Mouse (Mus musculus): ENCODE measurements at regions not wholly inside any gene's neighbourhood (a gene's known extent, or its start where the extent isn't known, plus 50 kb on each side); places are given as distances from the start of the nearest gene placed in this dataset.

DNA sequence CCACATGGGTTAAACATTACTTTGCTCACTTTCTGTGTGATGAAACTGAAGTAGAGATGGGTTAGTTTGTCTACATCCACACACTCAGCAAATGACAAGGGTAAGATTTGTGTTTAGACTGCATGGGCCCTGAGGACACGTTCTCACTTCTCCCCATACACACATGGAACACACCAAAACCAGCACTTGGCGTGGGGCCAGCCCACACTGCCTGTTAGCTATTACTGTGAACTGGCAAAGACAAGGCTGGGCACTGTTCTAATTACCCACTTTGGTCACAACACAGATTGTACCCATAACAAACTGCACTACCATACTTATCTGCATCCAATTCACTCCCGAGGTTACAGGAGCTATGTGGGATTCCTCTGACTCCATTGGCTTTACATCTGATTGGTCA lies 430.4 kb downstream of the Etnk1 start:
- Histone ChIP-seq H3K9me3 (ENCODE audit: control insufficient read depth, low read length) (no peaks in the 10 kb centered on the region), H3K27me3 (ENCODE audit: control insufficient read depth, insufficient read depth, low read depth, low read length) (no peaks in the 10 kb centered on the region), H3K27ac (ENCODE audit: low read length) (no peak overlapping the region), H3K9ac (ENCODE audit: low read length) (no peak overlapping the region), H3K4me2 (ENCODE audit: low read depth, low read length) (no peak overlapping the region), H3K4me1 (replicated peaks; ENCODE audit: control insufficient read depth, insufficient read depth, low read length) (no peaks in the 10 kb centered on the region), H3K36me3 (ENCODE audit: control insufficient read depth, insufficient read depth, low read length) (no peaks in the 10 kb centered on the region), H3K4me3 (ENCODE audit: low read length) (no peak overlapping the region)
- ATAC-seq (ENCODE audit: low read depth) = no peak
- WGBS = 81% methylated on average over 3 of the region's 3 CpGs

DNA sequence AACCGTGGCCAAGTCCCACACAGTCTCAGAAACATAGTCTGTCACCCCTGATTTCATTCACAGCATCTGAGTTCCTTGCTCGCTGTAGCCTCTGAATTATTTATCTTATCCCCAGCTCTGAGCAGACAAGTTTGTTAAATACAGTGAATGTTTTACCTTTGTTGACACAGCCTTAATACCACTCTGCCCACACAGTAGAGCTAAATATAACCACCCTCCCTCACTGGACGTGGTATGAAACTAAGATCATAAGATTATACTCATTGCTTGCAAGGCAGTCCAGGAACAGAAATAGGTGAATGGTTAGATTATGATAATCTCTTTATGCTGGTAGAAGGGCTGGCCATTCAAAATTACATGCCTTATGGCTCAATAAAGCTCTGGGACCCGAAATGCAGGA lies 431.9 kb downstream of the Etnk1 start:
- Histone ChIP-seq H3K4me2 (ENCODE audit: low read depth, low read length) (no peak overlapping the region), H3K4me1 (replicated peaks; ENCODE audit: control insufficient read depth, insufficient read depth, low read length) (no peaks in the 10 kb centered on the region), H3K9ac (ENCODE audit: low read length) (no peak overlapping the region), H3K9me3 (ENCODE audit: control insufficient read depth, low read length) (no peaks in the 10 kb centered on the region), H3K4me3 (ENCODE audit: low read length) (no peak overlapping the region), H3K36me3 (ENCODE audit: control insufficient read depth, insufficient read depth, low read length) (no peaks in the 10 kb centered on the region), H3K27ac (ENCODE audit: low read length) (no peak overlapping the region), H3K27me3 (ENCODE audit: control insufficient read depth, insufficient read depth, low read depth, low read length) (no peaks in the 10 kb centered on the region)
- no peak for ATAC-seq (ENCODE audit: low read depth)
- 51% methylated on average over 4 of the region's 4 CpGs for WGBS

DNA sequence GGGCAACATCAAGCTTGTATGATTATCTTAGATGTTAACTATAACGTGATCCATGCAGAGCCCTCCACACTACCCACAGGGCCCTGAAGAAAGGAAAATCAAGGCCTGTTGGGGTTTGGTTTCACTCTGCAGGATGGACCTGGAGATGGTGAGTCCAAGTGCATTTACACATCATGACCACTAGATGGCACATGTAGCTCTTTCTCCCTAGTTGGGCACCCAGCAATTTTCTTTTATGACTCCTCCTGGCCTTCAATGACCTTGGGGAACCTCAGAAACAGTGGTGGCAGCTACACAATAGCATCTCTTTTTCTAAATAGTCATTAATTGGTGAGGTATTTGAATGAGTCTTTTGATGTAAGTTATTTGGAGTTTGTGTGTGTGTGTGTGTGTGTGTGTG lies 442.1 kb downstream of the Etnk1 start:
- Histone ChIP-seq H3K4me3 (ENCODE audit: low read length) (no peak overlapping the region), H3K4me2 (ENCODE audit: low read depth, low read length) (no peak overlapping the region), H3K27ac (ENCODE audit: low read length) (no peak overlapping the region), H3K27me3 (ENCODE audit: control insufficient read depth, insufficient read depth, low read depth, low read length) (no peaks in the 10 kb centered on the region), H3K36me3 (ENCODE audit: control insufficient read depth, insufficient read depth, low read length) (no peaks in the 10 kb centered on the region), H3K9ac (ENCODE audit: low read length) (no peak overlapping the region), H3K9me3 (ENCODE audit: control insufficient read depth, low read length) (no peaks in the 10 kb centered on the region), H3K4me1 (replicated peaks; ENCODE audit: control insufficient read depth, insufficient read depth, low read length) (no peaks in the 10 kb centered on the region)
- WGBS = 79% methylated on average over 1 of the region's 1 CpGs
- no peak for ATAC-seq (ENCODE audit: low read depth)

DNA sequence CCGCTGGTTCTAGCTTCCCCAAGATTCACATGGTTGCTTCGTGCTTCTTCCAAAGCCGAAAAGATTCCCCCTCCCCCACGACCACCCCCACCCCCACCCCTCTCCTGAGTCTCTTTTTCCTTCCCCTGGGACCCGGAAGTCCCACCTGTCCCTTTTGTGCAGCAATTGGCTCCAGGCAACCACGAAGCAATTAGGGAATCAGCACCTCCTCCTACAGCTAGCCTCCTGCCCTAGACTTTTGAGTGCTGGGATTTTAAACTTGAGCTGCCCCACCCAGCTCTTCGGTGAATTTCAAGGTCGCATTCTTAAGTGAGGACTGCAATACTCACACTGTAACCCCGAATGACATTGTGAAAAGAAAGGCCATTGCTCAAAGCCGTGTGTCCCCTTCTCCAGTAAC lies 445.9 kb downstream of the Etnk1 start:
- H3K36me3 ChIP-seq (ENCODE audit: control insufficient read depth, insufficient read depth, low read length) = no peaks in the 10 kb centered on the region
- 70% methylated on average over 10 of the region's 10 CpGs for WGBS
- H3K9ac ChIP-seq (ENCODE audit: low read length) = no peak overlapping the region
- H3K27ac ChIP-seq (ENCODE audit: low read length) = no peak overlapping the region
- no peaks in the 10 kb centered on the region for H3K4me1 ChIP-seq (replicated peaks; ENCODE audit: control insufficient read depth, insufficient read depth, low read length)
- no peak for ATAC-seq (ENCODE audit: low read depth)
- H3K27me3 ChIP-seq (ENCODE audit: control insufficient read depth, insufficient read depth, low read depth, low read length) = no peaks in the 10 kb centered on the region
- no peaks in the 10 kb centered on the region for H3K9me3 ChIP-seq (ENCODE audit: control insufficient read depth, low read length)
- no peak overlapping the region for H3K4me2 ChIP-seq (ENCODE audit: low read depth, low read length)
- H3K4me3 ChIP-seq (ENCODE audit: low read length) = no peak overlapping the region

DNA sequence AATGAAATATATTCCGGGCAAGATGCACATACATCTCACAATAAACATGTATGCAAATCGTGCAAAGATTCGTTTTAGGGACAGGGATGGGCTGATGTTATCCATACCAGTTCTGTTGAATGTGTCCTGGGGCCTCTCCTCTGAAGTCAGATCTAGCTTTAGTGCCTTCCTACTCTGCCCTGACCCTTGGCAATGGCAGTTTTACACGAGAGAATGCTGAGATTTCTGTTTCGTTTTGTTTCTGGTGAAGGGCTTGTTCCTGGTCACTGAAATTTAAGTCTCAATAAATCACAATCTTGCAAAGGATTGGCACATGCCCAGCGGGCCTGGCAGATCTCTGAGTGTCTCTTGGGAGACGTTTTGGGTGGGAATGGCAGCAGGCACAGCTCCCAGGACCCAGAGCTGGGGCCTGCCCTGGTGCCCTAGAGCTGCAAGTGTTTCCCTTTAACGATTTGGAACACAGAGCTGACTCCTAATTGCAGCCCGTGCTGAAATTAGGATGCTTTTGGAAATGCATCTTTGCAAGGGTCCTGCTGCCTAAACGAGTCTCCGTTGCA lies 447.5 kb downstream of the Etnk1 start:
- Histone ChIP-seq H3K27ac (ENCODE audit: low read length) (no peak overlapping the region), H3K4me2 (ENCODE audit: low read depth, low read length) (no peak overlapping the region), H3K9me3 (ENCODE audit: control insufficient read depth, low read length) (no peaks in the 10 kb centered on the region), H3K27me3 (ENCODE audit: control insufficient read depth, insufficient read depth, low read depth, low read length) (no peaks in the 10 kb centered on the region), H3K36me3 (ENCODE audit: control insufficient read depth, insufficient read depth, low read length) (no peaks in the 10 kb centered on the region), H3K4me3 (ENCODE audit: low read length) (no peak overlapping the region), H3K4me1 (replicated peaks; ENCODE audit: control insufficient read depth, insufficient read depth, low read length) (no peaks in the 10 kb centered on the region), H3K9ac (ENCODE audit: low read length) (no peak overlapping the region)
- ATAC-seq (ENCODE audit: low read depth) = no peak
- WGBS = 66% methylated on average over 11 of the region's 11 CpGs

DNA sequence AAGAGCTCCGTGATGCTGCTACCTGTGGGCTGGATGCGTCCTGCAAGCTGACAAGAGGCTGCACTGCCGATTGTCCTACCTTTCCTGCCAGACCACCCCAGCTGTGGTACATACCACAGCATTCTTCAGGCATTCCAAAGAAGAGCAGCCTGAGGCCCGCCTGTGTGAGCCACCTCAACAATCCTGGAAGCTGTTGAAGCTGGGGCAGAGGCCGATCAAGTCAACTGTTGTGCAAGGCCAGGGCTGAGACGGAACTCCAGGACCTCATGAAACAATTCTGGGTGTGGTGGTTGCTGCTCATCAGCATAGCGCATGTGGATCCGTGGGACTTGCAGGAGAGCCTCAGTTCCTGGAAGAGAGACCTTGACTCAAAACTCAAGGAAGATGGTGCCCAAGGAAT lies 448.3 kb downstream of the Etnk1 start:
- Histone ChIP-seq H3K4me3 (ENCODE audit: low read length) (no peak overlapping the region), H3K36me3 (ENCODE audit: control insufficient read depth, insufficient read depth, low read length) (no peaks in the 10 kb centered on the region), H3K27ac (ENCODE audit: low read length) (no peak overlapping the region), H3K27me3 (ENCODE audit: control insufficient read depth, insufficient read depth, low read depth, low read length) (no peaks in the 10 kb centered on the region), H3K9me3 (ENCODE audit: control insufficient read depth, low read length) (no peaks in the 10 kb centered on the region), H3K4me1 (replicated peaks; ENCODE audit: control insufficient read depth, insufficient read depth, low read length) (no peaks in the 10 kb centered on the region), H3K4me2 (ENCODE audit: low read depth, low read length) (no peak overlapping the region), H3K9ac (ENCODE audit: low read length) (no peak overlapping the region)
- 68% methylated on average over 8 of the region's 8 CpGs for WGBS
- no peak for ATAC-seq (ENCODE audit: low read depth)

DNA sequence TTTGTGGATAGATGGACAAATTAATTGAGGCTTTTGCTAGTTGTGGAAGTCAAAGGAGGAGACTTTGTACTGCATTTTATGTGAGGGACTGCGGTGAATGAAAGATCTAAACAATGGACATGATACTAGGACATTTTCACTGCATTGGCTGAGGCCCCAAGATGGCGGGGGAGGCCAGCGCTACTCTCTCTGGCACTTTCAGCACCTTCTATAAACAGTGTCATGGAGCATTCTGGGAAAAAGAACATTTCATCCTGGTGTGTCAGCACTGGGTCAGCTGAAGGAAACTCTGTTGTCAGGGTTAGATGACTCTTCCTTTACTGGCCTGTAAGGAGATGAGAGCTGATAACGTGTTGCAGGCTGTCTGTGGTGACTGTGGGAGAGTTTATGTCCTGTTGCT lies 449.4 kb downstream of the Etnk1 start:
- no peak overlapping the region for H3K9ac ChIP-seq (ENCODE audit: low read length)
- ATAC-seq (ENCODE audit: low read depth) = no peak

DNA sequence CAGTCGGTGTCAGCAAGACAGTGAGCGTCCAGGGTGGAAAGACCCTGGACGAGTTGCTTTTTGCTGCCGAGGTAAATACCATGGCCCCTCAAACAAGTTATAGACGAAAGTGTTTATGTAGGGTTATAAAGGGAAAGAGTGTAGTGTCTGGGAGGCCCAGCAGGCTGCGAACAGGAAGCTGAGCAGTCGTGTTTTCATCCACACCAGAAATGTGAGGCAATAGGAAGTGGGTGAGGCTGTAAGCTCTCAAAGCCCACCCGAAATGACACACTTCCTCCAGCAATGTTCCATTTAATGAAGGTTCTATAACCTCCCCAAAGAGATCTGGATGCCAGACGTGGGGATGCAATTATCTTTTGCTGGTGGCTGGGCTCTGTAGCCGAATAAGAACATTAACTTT lies 451.5 kb downstream of the Etnk1 start:
- ATAC-seq (ENCODE audit: low read depth) = no peak
- no peaks in the 10 kb centered on the region for H3K9me3 ChIP-seq (ENCODE audit: control insufficient read depth, low read length)
- no peaks in the 10 kb centered on the region for H3K36me3 ChIP-seq (ENCODE audit: control insufficient read depth, insufficient read depth, low read length)
- H3K4me1 ChIP-seq (replicated peaks; ENCODE audit: control insufficient read depth, insufficient read depth, low read length) = no peaks in the 10 kb centered on the region
- no peak overlapping the region for H3K4me3 ChIP-seq (ENCODE audit: low read length)
- no peak overlapping the region for H3K9ac ChIP-seq (ENCODE audit: low read length)
- H3K27me3 ChIP-seq (ENCODE audit: control insufficient read depth, insufficient read depth, low read depth, low read length) = no peaks in the 10 kb centered on the region
- no peak overlapping the region for H3K4me2 ChIP-seq (ENCODE audit: low read depth, low read length)
- 55% methylated on average over 10 of the region's 10 CpGs for WGBS
- no peak overlapping the region for H3K27ac ChIP-seq (ENCODE audit: low read length)

More for the DNA sequence above, 449.4 kb downstream of the Etnk1 start:
- Histone ChIP-seq H3K36me3 (ENCODE audit: control insufficient read depth, insufficient read depth, low read length) (no peaks in the 10 kb centered on the region), H3K4me1 (replicated peaks; ENCODE audit: control insufficient read depth, insufficient read depth, low read length) (no peaks in the 10 kb centered on the region), H3K27ac (ENCODE audit: low read length) (no peak overlapping the region), H3K4me3 (ENCODE audit: low read length) (no peak overlapping the region), H3K9me3 (ENCODE audit: control insufficient read depth, low read length) (no peaks in the 10 kb centered on the region), H3K27me3 (ENCODE audit: control insufficient read depth, insufficient read depth, low read depth, low read length) (no peaks in the 10 kb centered on the region), H3K4me2 (ENCODE audit: low read depth, low read length) (no peak overlapping the region)
- 65% methylated on average over 4 of the region's 4 CpGs for WGBS

DNA sequence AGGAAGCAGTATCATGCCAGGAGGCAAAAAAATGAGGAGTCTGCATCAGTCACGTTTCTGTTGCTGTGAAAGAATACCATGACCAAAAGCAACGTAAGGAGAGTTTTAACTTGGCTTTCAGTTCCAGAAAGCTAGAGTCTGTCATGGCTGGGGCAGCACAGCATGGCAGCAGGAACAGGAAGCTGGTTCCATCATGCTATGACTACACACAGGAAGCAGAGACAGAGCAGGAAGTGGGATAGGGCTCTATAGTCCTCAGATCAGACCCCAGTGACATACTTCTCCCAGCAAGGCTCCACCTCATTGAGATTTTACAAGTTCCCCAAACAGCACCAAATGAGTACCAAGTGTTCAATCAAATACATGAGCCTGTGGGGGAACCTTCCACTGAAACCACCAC lies 453.6 kb downstream of the Etnk1 start:
- WGBS = 71% methylated on average over 2 of the region's 2 CpGs
- Histone ChIP-seq H3K4me1 (replicated peaks; ENCODE audit: control insufficient read depth, insufficient read depth, low read length) (no peaks in the 10 kb centered on the region), H3K9ac (ENCODE audit: low read length) (no peak overlapping the region), H3K9me3 (ENCODE audit: control insufficient read depth, low read length) (no peaks in the 10 kb centered on the region), H3K27ac (ENCODE audit: low read length) (no peak overlapping the region), H3K4me3 (ENCODE audit: low read length) (no peak overlapping the region), H3K27me3 (ENCODE audit: control insufficient read depth, insufficient read depth, low read depth, low read length) (no peaks in the 10 kb centered on the region), H3K36me3 (ENCODE audit: control insufficient read depth, insufficient read depth, low read length) (no peaks in the 10 kb centered on the region), H3K4me2 (ENCODE audit: low read depth, low read length) (no peak overlapping the region)
- no peak for ATAC-seq (ENCODE audit: low read depth)

DNA sequence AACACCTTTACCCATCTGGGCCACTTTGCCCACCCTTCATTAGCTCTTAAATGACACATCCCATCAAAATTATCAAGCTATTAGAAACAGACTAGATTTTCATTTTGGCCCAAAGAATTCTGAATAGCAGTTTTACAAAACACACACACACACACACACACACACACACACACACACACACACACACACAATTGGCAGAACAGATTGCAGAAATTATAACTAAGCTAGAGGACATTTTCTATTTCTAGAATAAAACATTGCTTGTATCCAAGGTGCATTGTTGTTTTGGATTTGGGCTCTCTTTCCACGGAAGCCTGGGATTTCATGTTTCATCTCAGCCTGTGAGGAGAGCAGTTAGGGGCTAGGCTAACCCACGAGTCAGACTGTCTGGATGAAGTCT lies 455.1 kb downstream of the Etnk1 start:
- Histone ChIP-seq H3K36me3 (ENCODE audit: control insufficient read depth, insufficient read depth, low read length) (no peaks in the 10 kb centered on the region), H3K27ac (ENCODE audit: low read length) (no peak overlapping the region), H3K9ac (ENCODE audit: low read length) (no peak overlapping the region), H3K27me3 (ENCODE audit: control insufficient read depth, insufficient read depth, low read depth, low read length) (no peaks in the 10 kb centered on the region), H3K4me1 (replicated peaks; ENCODE audit: control insufficient read depth, insufficient read depth, low read length) (no peaks in the 10 kb centered on the region), H3K4me3 (ENCODE audit: low read length) (no peak overlapping the region), H3K9me3 (ENCODE audit: control insufficient read depth, low read length) (no peaks in the 10 kb centered on the region), H3K4me2 (ENCODE audit: low read depth, low read length) (no peak overlapping the region)
- WGBS = 70% methylated on average over 2 of the region's 2 CpGs
- no peak for ATAC-seq (ENCODE audit: low read depth)

All from lung, embryonic 16.5 days (tissue).